Mouse (Mus musculus): ENCODE data around the gene Bbs9. TPM values are rescaled to one million over a fixed set of nuclear protein-coding genes. Genes with fewer than 3 reads are reported as not detected.

The Bbs9 gene
- polyA plus RNA-seq, 1 experiment from 2014 or later, result 5.8 TPM

DNA sequence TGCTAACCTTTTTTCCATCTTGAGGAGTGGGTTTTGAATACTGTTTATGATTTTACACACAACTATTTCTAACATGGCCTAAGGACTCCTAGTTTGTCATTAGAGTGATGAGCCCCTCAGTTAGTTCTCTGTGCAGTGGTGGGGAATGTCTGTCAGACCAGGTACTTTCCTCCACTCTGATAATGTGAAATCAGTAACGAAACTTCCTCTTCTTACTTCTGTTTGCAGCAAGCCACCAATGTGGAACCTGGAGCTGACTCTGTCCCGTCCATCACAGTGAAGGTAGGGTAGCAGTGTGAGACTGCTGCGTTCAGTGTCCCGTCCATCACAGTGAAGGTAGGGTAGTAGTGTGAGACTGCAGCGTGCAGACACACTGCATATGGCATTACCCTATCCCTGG is 163.0 kb downstream of the Bbs9 start:
- Histone ChIP-seq H3K27me3 (ENCODE audit: control insufficient read depth, insufficient read depth, low read length) (no peaks in the 10 kb centered on the region), H3K4me1 (replicated peaks; ENCODE audit: control insufficient read depth, insufficient read depth) (no peaks in the 10 kb centered on the region), H3K4me3 (ENCODE audit: low read depth, low read length) (no peak overlapping the region), H3K27ac (replicated peaks) (no peak overlapping the region), H3K36me3 (ENCODE audit: control insufficient read depth, insufficient read depth, low read length) (no peaks in the 10 kb centered on the region), H3K9ac (ENCODE audit: low read length) (no peak overlapping the region), H3K4me2 (replicated peaks; ENCODE audit: low read depth) (no peak overlapping the region), H3K9me3 (ENCODE audit: control insufficient read depth, low read length) (no peaks in the 10 kb centered on the region)
- no peak for ATAC-seq (ENCODE audit: low FRiP score, low TSS enrichment)
- DNase-seq (ENCODE audit: low spot score), result no peak
- 90% methylated on average over 5 of the region's 5 CpGs for WGBS
- TF ChIP-seq CTCF (IDR thresholded peaks at IDR 0.05; ENCODE audit: low read depth), result no peak
- TF ChIP-seq EP300 (optimal IDR thresholded peaks at IDR 0.05), result no peak

DNA sequence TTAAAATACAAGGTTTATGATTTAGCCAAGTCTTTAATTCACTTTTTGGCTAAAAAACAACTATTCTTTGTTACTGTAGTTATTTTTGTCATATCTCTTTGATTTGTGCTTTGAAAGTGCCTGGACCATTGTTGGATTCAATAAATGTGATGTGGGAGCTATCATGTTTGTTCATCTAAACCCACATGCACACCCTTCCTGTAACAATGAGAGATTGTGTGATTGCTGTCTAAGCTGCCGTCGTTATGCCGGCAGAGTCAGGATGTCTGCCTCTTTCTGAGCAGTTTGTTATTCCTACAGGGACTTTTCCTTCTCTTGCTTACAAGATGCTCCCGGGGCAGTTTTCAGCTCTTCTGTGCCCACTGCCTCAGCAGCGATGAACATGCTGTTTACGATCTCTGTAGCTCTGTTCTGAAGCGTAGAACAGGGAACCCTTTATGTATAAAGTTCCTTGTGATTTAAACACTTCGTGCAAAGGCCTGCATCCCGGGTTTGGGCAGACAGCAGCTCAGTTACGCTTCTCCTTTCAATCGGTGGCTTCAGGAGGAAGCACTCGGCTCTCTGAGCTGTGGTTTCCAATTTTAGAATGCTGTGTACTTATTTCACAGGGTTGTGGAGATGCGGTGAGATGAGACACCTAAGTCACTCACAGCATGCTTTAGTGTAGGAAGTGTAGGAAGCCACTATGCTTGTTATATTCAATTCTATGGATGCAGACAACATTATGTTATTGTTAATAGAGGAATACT is 165.3 kb downstream of the Bbs9 start:
- TF ChIP-seq EP300 (optimal IDR thresholded peaks at IDR 0.05) (no peak), CTCF (IDR thresholded peaks at IDR 0.05; ENCODE audit: low read depth) (no peak)
- Histone ChIP-seq H3K4me1 (replicated peaks; ENCODE audit: control insufficient read depth, insufficient read depth) (no peaks in the 10 kb centered on the region), H3K36me3 (ENCODE audit: control insufficient read depth, insufficient read depth, low read length) (no peaks in the 10 kb centered on the region), H3K27ac (replicated peaks) (no peak overlapping the region), H3K4me3 (ENCODE audit: low read depth, low read length) (no peak overlapping the region), H3K9me3 (ENCODE audit: control insufficient read depth, low read length) (no peaks in the 10 kb centered on the region), H3K4me2 (replicated peaks; ENCODE audit: low read depth) (no peak overlapping the region), H3K9ac (ENCODE audit: low read length) (no peak overlapping the region), H3K27me3 (ENCODE audit: control insufficient read depth, insufficient read depth, low read length) (no peaks in the 10 kb centered on the region)
- 51% methylated on average over 13 of the region's 13 CpGs for WGBS
- DNase-seq (ENCODE audit: low spot score) (no peak), ATAC-seq (ENCODE audit: low FRiP score, low TSS enrichment) (no peak)

DNA sequence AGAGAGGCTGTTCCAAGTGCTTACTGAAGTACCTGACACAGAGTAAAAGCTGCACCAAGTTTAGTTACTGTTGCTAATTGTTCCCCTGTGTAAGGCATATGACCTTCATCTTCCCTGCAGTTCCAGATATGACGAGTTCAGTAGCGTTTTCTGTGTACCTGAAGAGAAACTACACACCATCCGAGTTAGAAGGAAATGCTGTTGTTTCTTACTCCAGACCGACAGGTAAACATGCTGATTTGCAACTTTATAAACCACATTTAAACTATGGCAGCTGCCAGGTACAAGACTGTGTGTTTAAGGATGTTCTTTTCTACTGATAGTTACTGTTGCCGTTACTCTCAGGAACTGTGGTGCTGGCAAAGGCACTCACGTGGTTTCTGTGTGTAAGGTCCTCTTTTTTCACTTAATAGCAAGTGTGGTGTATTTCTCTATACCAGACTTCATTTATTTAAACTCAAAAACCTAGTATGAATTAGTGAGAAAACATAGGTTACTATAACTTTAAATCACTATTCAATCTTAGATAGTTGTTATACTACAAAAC is 170.4 kb downstream of the Bbs9 start:
- H3K36me3 ChIP-seq (ENCODE audit: control insufficient read depth, insufficient read depth, low read length), result no peaks in the 10 kb centered on the region
- H3K9me3 ChIP-seq (ENCODE audit: control insufficient read depth, low read length), result no peaks in the 10 kb centered on the region
- no peak overlapping the region for H3K4me2 ChIP-seq (replicated peaks; ENCODE audit: low read depth)
- no peak for DNase-seq (ENCODE audit: low spot score)
- H3K4me3 ChIP-seq (ENCODE audit: low read depth, low read length), result no peak overlapping the region
- no peaks in the 10 kb centered on the region for H3K27me3 ChIP-seq (ENCODE audit: control insufficient read depth, insufficient read depth, low read length)
- no peaks in the 10 kb centered on the region for H3K4me1 ChIP-seq (replicated peaks; ENCODE audit: control insufficient read depth, insufficient read depth)
- ATAC-seq (ENCODE audit: low FRiP score, low TSS enrichment), result no peak
- WGBS, result 86% methylated on average over 6 of the region's 6 CpGs
- TF ChIP-seq CTCF (IDR thresholded peaks at IDR 0.05; ENCODE audit: low read depth) (no peak), EP300 (optimal IDR thresholded peaks at IDR 0.05) (no peak)
- H3K27ac ChIP-seq (replicated peaks), result no peak overlapping the region
- H3K9ac ChIP-seq (ENCODE audit: low read length), result no peak overlapping the region

DNA sequence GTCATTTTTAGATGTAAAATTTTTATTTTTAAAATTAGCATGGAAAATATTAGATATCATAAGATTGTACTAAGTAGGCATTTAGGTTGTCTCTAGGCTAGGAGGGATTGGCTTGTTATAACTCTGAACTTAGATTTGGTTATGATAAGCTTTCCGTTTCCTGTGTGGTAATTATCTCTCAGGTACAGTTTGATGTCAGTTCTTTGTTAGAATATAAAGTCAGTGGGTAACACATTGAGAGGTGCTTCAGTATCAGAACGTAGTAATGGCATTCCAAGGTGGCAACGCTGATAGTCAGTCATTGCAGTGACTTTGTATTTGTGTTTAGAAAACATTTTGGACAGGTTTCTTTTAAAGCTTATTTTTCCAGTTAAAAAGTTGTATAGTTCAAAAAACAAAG is 170.9 kb downstream of the Bbs9 start:
- ATAC-seq (ENCODE audit: low FRiP score, low TSS enrichment) (no peak), DNase-seq (ENCODE audit: low spot score) (no peak)
- Histone ChIP-seq H3K9ac (ENCODE audit: low read length) (no peak overlapping the region), H3K4me3 (ENCODE audit: low read depth, low read length) (no peak overlapping the region), H3K4me1 (replicated peaks; ENCODE audit: control insufficient read depth, insufficient read depth) (no peaks in the 10 kb centered on the region), H3K27me3 (ENCODE audit: control insufficient read depth, insufficient read depth, low read length) (no peaks in the 10 kb centered on the region), H3K36me3 (ENCODE audit: control insufficient read depth, insufficient read depth, low read length) (no peaks in the 10 kb centered on the region), H3K27ac (replicated peaks) (no peak overlapping the region), H3K4me2 (replicated peaks; ENCODE audit: low read depth) (no peak overlapping the region), H3K9me3 (ENCODE audit: control insufficient read depth, low read length) (no peaks in the 10 kb centered on the region)
- TF ChIP-seq CTCF (IDR thresholded peaks at IDR 0.05; ENCODE audit: low read depth) (no peak), EP300 (optimal IDR thresholded peaks at IDR 0.05) (no peak)
- WGBS, result 86% methylated on average over 3 of the region's 3 CpGs

DNA sequence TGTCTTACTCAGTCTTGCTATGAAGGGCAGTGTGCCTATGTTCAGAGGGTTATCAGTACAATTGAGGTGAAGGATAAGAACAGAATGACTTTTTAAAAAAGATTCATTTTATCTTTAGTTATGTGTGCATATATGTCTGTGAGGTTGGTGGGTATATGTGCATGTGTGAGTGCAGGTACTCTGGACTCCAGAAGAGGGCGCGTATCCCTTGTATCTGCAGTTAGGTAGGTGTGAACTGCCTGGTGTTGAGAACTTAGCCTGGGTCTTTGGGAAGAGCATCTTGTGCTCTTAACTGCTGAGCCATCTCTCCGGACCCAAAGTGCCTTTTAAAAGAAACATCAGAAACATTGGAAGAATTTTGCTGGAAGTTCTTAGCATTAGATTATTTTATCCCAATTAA is 172.6 kb downstream of the Bbs9 start:
- Histone ChIP-seq H3K27me3 (ENCODE audit: control insufficient read depth, insufficient read depth, low read length) (no peaks in the 10 kb centered on the region), H3K9me3 (ENCODE audit: control insufficient read depth, low read length) (no peaks in the 10 kb centered on the region), H3K36me3 (ENCODE audit: control insufficient read depth, insufficient read depth, low read length) (no peaks in the 10 kb centered on the region), H3K4me1 (replicated peaks; ENCODE audit: control insufficient read depth, insufficient read depth) (no peaks in the 10 kb centered on the region), H3K27ac (replicated peaks) (no peak overlapping the region), H3K4me2 (replicated peaks; ENCODE audit: low read depth) (no peak overlapping the region), H3K9ac (ENCODE audit: low read length) (no peak overlapping the region), H3K4me3 (ENCODE audit: low read depth, low read length) (no peak overlapping the region)
- no peak for DNase-seq (ENCODE audit: low spot score)
- WGBS, result 95% methylated on average over 3 of the region's 3 CpGs
- no peak for ATAC-seq (ENCODE audit: low FRiP score, low TSS enrichment)
- no peak for TF ChIP-seq EP300 (optimal IDR thresholded peaks at IDR 0.05)
- TF ChIP-seq CTCF (IDR thresholded peaks at IDR 0.05; ENCODE audit: low read depth), result no peak

DNA sequence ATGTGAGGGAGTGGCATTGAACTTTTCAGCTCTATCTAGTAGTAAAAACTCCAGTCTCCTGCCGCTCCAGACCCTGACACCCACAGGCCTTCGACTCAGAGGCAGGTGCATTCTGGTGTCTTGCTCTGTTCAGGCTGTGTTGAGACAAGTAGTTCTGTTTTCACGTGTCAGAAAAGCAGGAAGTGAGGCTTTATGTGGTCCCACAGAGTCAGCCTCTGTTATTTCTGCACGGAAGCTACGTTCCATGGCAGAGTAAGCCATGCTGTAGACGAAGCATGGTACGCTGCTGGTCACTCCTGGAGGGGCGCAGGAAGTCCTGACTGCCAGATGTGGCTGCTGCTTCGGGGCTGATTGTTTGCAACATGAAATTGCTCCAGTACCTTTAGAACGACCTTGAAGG is 174.1 kb downstream of the Bbs9 start:
- Histone ChIP-seq H3K27me3 (ENCODE audit: control insufficient read depth, insufficient read depth, low read length) (no peaks in the 10 kb centered on the region), H3K9me3 (ENCODE audit: control insufficient read depth, low read length) (no peaks in the 10 kb centered on the region), H3K4me1 (replicated peaks; ENCODE audit: control insufficient read depth, insufficient read depth) (no peaks in the 10 kb centered on the region), H3K9ac (ENCODE audit: low read length) (no peak overlapping the region), H3K27ac (replicated peaks) (no peak overlapping the region), H3K4me3 (ENCODE audit: low read depth, low read length) (no peak overlapping the region), H3K36me3 (ENCODE audit: control insufficient read depth, insufficient read depth, low read length) (no peaks in the 10 kb centered on the region), H3K4me2 (replicated peaks; ENCODE audit: low read depth) (no peak overlapping the region)
- TF ChIP-seq CTCF (IDR thresholded peaks at IDR 0.05; ENCODE audit: low read depth), result no peak
- no peak for TF ChIP-seq EP300 (optimal IDR thresholded peaks at IDR 0.05)
- no peak for DNase-seq (ENCODE audit: low spot score)
- 69% methylated on average over 10 of the region's 10 CpGs for WGBS
- no peak for ATAC-seq (ENCODE audit: low FRiP score, low TSS enrichment)
